Mouse (Mus musculus) kidney, embryonic 16.5 days (tissue): ENCODE measurements around the gene Haus3. TPM values are rescaled to one million over a fixed set of nuclear protein-coding genes. Genes with fewer than 3 reads are reported as not detected.

Experiments used
- ATAC-seq: fragments of 200-750 bp; cut with Nextera tagmentation; 2 replicates; pipeline ENCODE4 v1.8.0; 2017; ENCODE audit warnings: moderate TSS enrichment; ENCODE audit not compliant: low FRiP score, low TSS enrichment
- H3K27ac ChIP-seq: fragments of 300-500 bp; sonication (generic); 2 replicates; pipeline ENCODE4 v1.5.1; 2014; ENCODE audit warnings: low read length
- H3K27me3 ChIP-seq: fragments of 300-500 bp; sonication (generic); 2 replicates; pipeline ENCODE4 v1.6.1; 2014; ENCODE audit warnings: low read length, control low read depth, mixed read lengths; ENCODE audit not compliant: insufficient read depth
- H3K36me3 ChIP-seq: fragments of 300-500 bp; sonication (generic); 2 replicates; pipeline ENCODE4 v1.6.1; 2014; ENCODE audit warnings: low read length, control low read depth, mixed read lengths; ENCODE audit not compliant: insufficient read depth
- H3K4me1 ChIP-seq: fragments of 300-500 bp; sonication (generic); 2 replicates; pipeline ENCODE4 v1.6.1; 2014; ENCODE audit warnings: low read length, control low read depth, mixed read lengths; ENCODE audit not compliant: insufficient read depth
- H3K4me2 ChIP-seq: fragments of 300-500 bp; sonication (generic); replicated peaks from 2 replicates; pipeline ENCODE4 v1.6.1; 2014; ENCODE audit warnings: low read depth, low read length
- H3K4me3 ChIP-seq: fragments of 300-500 bp; sonication (generic); 2 replicates; pipeline ENCODE4 v1.5.1; 2014; ENCODE audit warnings: mild to moderate bottlenecking, low read length
- H3K9ac ChIP-seq: fragments of 300-500 bp; sonication (generic); replicated peaks from 2 replicates; pipeline ENCODE4 v1.6.1; 2014; ENCODE audit warnings: low read length
- H3K9me3 ChIP-seq: fragments of 300-500 bp; sonication (generic); 2 replicates; pipeline ENCODE4 v1.6.1; 2016; ENCODE audit warnings: low read length, control low read depth
- WGBS: fragments of 180-500 bp; shearing (Covaris S2); extraction: QIAGEN DNeasy Blood & Tissue Kit; methylation state at CpG from one replicate; pipeline ENCODE4 v1.1.7; 2014; 5-methylcytosine and 5-hydroxymethylcytosine counted together
- polyA plus RNA-seq: library from polyadenylated mRNA; unstranded; fragments of >200 nt; fragmentation: Nextera tagmentation; extraction: Ambion mirVana; gene quantifications from 2 replicates; pipeline ENCODE4 v1.2.1, GENCODE M21; 2015

The Haus3 gene
- polyA plus RNA-seq = 33.7 and 36.0 TPM in 2 replicates

DNA sequence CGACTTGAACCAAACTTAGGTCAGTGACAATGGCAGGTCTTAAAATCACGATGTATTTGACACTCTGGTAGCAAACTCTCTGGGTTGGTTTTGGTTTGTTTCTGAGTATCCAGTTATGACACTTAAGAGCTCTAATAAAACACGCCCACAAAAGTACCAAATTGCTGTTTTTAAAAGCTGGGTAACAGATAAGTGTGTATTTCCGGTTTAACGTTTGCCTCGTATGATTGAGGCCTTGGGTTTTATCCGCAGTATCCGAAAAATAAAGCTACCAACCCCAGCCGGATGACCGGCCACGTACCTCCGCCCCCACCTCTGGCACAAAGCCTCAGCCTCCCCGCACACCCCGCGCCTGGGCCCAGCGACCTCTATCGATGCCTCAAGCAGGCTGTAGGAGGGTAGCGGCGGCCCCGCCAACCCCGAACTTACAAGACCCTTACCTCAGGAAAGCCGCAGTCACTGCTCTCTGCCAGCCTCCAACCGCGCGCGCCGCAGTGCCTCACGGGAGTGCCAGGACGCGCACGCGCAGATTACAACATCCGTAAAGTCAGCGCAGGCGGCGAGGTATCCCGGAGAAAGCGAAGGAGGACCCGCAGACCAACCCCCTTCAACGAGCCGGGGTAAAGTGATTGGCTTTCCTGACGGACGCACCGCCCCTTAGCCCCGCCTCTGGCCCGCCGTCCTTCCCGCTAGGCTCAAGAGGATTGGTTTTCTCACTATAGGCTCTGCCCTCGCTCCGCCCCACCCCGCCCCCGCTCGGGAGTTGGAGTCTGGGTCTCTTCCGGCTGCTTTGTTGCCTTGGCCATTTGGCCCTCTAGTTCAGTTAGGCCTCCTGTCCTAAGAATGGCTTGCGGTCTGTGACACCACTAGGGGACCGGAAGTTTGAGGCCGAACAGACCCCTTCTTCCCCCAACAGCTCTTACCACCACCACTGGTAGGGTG, at the start of gene Haus3, which contains the start of gene Poln:
TSS of gene Haus3 (minus strand) at position 578 of the 942 bp plus-strand sequence.
TSS of gene Poln (minus strand) at position 499 of the 942 bp plus-strand sequence.
- Histone ChIP-seq H3K4me3 (peak within 1 kb of the TSS; percentile 90), H3K9me3 (no peaks in the 10 kb centered on the region), H3K36me3 (peaks cover 9% of the 10 kb centered on the region), H3K27ac (peak within 1 kb of the TSS; percentile 98), H3K4me2 (peak within 1 kb of the TSS; percentile 70), H3K27me3 (no peaks in the 10 kb centered on the region), H3K9ac (peak within 1 kb of the TSS; percentile 92), H3K4me1 (peaks cover 29% of the 10 kb centered on the region)
- WGBS = under 1% methylated on average over 57 of the region's 57 CpGs
- peak; percentile 100 for ATAC-seq

DNA sequence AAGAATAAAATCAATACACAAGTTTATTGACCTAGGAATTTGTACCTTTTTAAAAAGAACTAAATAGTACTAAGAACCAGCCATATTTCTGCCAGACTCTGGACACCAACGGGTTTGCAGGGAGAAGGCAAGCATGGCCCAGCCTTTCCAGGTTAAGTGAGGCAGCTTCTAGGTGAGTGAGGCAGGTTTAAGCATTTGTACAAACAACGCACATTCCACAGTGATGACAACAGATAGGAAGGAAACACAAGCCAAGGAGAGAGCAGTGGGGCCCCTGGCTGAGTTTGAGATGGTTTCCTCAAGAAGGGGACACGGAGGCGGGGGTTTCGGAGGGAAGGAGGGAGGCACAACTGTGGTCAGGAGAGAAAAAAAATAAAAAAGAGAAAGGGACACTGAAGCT, 49.3 kb upstream of the Haus3 start:
- no peak for ATAC-seq
- Histone ChIP-seq H3K36me3 (no peaks in the 10 kb centered on the region), H3K9ac (no peak overlapping the region), H3K27ac (no peak overlapping the region), H3K27me3 (no peaks in the 10 kb centered on the region), H3K9me3 (no peaks in the 10 kb centered on the region), H3K4me2 (no peak overlapping the region), H3K4me3 (no peak overlapping the region), H3K4me1 (peaks cover 1% of the 10 kb centered on the region; the same call in 1 of the 2 replicates)
- WGBS = 62% methylated on average over 5 of the region's 5 CpGs

DNA sequence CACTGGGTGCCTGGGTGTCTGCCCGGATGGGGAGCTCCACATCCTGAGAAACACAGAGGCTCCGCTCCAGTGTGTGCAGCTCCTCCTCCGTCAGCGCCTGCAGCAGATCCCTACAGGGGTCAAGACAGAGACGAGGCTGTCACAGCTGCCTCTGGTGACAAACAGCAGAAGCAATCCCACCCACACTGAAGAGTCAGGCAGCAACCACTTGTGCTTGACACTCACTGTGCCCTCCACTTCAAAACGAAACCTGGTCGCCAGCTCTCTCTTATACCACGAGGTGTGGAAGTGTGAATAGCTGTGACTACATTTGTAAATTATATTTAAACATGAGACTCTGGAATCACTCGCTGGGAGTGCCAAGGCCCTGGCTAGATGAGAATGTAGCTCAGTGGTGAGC, 48.4 kb upstream of the Haus3 start:
- peaks cover 4% of the 10 kb centered on the region; the same call in 1 of the 2 replicates for H3K4me1 ChIP-seq
- H3K9ac ChIP-seq = no peak overlapping the region
- H3K27ac ChIP-seq = no peak overlapping the region
- H3K9me3 ChIP-seq = no peaks in the 10 kb centered on the region
- H3K27me3 ChIP-seq = no peaks in the 10 kb centered on the region
- ATAC-seq = no peak
- 67% methylated on average over 9 of the region's 9 CpGs for WGBS
- H3K36me3 ChIP-seq = no peaks in the 10 kb centered on the region
- no peak overlapping the region for H3K4me2 ChIP-seq
- H3K4me3 ChIP-seq = no peak overlapping the region

DNA sequence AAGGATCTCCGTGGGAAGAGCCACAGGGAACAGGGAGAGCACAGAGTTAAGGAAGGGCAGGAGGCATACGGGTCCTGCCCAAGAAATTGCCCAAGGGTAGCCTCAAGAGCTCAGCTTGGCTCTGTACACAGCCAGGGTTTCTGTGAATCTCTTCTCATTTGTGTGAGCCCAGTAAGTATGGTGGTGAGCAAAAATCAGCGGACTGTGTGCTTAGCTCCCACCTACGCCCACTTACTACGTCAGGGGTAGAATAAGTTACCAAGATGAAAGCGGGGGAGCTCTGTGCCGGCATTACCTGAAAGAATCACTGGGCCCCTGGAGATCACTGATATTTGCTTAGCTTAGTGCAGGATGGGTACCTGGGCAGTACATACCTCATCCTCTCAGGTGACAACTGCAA, 46.7 kb upstream of the Haus3 start:
- no peaks in the 10 kb centered on the region for H3K36me3 ChIP-seq
- ATAC-seq = no peak

DNA sequence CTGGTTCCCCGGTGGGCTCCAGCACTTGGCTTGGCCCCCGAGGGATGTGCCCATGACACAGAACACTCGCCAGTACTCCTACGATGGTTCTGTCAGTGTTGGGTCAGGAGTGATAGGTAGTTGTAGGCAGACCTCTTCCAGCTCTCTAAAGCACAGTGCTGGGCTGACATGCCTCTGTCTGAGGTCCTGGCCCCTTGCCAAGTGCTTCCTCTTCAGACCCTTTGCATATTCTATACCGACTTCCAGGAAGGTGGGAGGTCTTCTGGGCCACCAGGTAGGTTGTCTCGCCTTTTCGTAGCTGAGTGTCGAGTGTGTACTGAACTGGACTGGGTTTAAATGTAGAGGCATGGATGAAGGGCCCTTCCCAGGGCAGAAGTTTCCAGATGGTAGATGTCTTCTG, 44.3 kb upstream of the Haus3 start:
- no peak overlapping the region for H3K4me2 ChIP-seq
- H3K9me3 ChIP-seq = no peaks in the 10 kb centered on the region
- H3K4me3 ChIP-seq = no peak overlapping the region
- H3K4me1 ChIP-seq = peaks cover 4% of the 10 kb centered on the region; the same call in 1 of the 2 replicates
- no peak overlapping the region for H3K9ac ChIP-seq
- 70% methylated on average over 8 of the region's 8 CpGs for whole genome bisulfite sequencing
- ATAC-seq = no peak
- H3K36me3 ChIP-seq = no peaks in the 10 kb centered on the region
- no peak overlapping the region for H3K27ac ChIP-seq
- H3K27me3 ChIP-seq = no peaks in the 10 kb centered on the region

More for the DNA sequence above, 46.7 kb upstream of the Haus3 start:
- Histone ChIP-seq H3K4me3 (no peak overlapping the region), H3K27me3 (no peaks in the 10 kb centered on the region), H3K4me2 (no peak overlapping the region), H3K27ac (no peak overlapping the region), H3K9ac (no peak overlapping the region), H3K4me1 (peaks cover 4% of the 10 kb centered on the region; the same call in 1 of the 2 replicates), H3K9me3 (no peaks in the 10 kb centered on the region)
- 75% methylated on average over 7 of the region's 7 CpGs for WGBS

DNA sequence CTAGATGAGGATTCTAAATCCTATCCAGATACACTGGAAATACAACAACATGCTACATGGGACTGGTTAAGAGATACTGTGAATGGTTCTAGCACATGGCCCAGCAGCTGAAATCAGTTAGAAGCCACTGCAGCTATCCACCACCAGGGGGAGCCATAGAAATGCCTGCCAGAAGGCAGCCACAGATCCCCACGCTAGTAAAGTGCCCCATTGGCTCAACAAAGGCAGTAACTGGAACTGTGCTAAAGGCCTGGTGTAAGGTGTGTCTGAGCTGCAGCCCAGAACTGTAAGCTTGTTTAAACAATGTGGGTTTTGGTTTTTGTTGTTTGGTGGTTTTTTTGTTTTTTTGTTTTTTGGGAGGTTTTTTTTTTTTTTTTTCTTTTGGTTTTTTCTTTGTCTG, 41.0 kb upstream of the Haus3 start:
- ATAC-seq = peak; percentile 87
- Histone ChIP-seq H3K9ac (no peak overlapping the region), H3K27ac (no peak overlapping the region), H3K27me3 (no peaks in the 10 kb centered on the region), H3K4me3 (no peak overlapping the region), H3K9me3 (no peaks in the 10 kb centered on the region), H3K4me2 (no peak overlapping the region), H3K36me3 (no peaks in the 10 kb centered on the region), H3K4me1 (peaks cover 4% of the 10 kb centered on the region; the same call in 1 of the 2 replicates)
- 0% methylated on average over 1 of the region's 1 CpGs for WGBS

DNA sequence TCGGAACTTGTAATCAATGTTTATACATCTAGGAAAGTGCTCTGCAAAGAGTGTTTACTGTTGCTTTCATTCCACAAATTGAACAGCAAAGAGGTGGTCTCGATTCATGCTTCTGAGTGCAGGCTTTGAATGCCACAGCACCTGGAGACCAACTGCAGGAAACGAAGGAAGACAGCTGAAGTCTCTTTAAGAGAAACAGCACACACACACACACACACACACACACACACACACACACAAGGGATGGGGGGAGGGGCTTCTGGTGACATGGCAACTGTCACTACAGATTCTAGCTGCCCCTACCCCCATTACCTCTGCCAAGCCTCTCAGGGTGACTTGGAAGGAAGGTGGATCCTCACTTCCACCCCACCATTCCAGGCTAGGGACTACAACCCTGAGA, 38.2 kb upstream of the Haus3 start:
- Histone ChIP-seq H3K27me3 (no peaks in the 10 kb centered on the region), H3K9me3 (no peaks in the 10 kb centered on the region), H3K4me2 (no peak overlapping the region), H3K4me1 (no peaks in the 10 kb centered on the region), H3K9ac (no peak overlapping the region), H3K4me3 (no peak overlapping the region), H3K27ac (no peak overlapping the region), H3K36me3 (no peaks in the 10 kb centered on the region)
- WGBS = 53% methylated on average over 3 of the region's 3 CpGs
- ATAC-seq = no peak

DNA sequence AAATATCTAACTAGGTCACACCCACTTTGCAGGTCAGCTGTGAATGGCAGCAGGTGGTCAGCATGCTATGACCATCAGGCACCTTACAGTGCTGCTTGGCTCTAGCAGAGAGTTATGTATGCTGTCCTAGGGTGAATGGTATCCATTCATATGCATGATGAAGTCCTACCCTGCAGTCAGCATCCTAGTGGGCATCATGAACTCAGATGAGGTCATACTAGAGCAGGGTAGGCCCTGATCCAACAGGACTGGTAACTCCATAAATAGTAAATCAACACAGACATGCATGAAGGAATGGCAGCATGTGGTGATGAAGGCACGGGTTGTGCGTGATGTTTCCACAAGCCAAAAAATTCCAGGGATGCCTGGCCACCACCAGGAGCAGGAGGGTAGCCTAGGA, 36.5 kb upstream of the Haus3 start:
- Histone ChIP-seq H3K4me3 (no peak overlapping the region), H3K4me1 (no peaks in the 10 kb centered on the region), H3K36me3 (no peaks in the 10 kb centered on the region), H3K9me3 (no peaks in the 10 kb centered on the region), H3K27me3 (no peaks in the 10 kb centered on the region), H3K4me2 (no peak overlapping the region), H3K27ac (no peak overlapping the region), H3K9ac (no peak overlapping the region)
- 79% methylated on average over 2 of the region's 2 CpGs for WGBS
- no peak for ATAC-seq

DNA sequence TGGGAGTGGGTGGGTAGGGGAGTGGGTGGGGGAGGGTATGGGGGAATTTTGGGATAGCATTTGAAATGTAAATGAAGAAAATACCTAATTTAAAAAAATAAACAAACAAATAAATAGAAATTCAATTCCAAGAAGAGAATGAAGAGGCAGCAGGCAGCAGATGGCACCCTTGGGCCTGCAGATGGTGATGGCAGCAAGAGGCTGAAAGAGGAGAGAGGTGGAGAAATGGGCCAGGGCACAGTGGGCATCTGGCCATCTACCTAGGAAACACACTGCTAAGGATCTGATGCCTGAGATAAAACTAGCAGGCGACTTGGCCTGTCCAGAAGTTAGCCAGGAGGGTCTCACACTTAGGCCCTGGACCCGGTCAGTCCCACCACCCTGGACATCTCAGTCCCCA, 35.6 kb upstream of the Haus3 start:
- H3K9me3 ChIP-seq = no peaks in the 10 kb centered on the region
- no peak overlapping the region for H3K9ac ChIP-seq
- H3K27me3 ChIP-seq = no peaks in the 10 kb centered on the region
- WGBS = 93% methylated on average over 2 of the region's 2 CpGs
- H3K4me2 ChIP-seq = no peak overlapping the region
- no peak overlapping the region for H3K4me3 ChIP-seq
- H3K27ac ChIP-seq = no peak overlapping the region
- no peak for ATAC-seq
- no peaks in the 10 kb centered on the region for H3K4me1 ChIP-seq
- no peaks in the 10 kb centered on the region for H3K36me3 ChIP-seq

DNA sequence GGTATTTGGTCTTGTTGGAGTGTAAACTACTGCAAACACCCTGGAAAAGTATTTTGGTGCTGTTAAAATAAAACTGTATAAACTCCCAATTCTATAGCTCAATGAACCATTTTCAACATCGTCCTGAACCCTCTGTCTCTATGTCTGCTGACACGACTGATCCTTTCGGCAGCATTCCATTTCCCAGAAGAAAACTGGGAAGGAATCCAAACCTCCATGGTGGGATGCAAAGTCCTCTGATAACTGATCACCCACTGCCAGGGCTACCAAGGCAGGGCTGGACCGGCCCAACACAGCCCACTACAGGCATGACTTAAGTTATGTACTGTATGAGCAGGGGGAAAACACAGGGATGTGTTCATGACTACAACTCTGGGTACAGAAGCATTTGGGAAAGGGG, 32.7 kb upstream of the Haus3 start:
- no peaks in the 10 kb centered on the region for H3K27me3 ChIP-seq
- no peak overlapping the region for H3K9ac ChIP-seq
- H3K36me3 ChIP-seq = no peaks in the 10 kb centered on the region
- no peak overlapping the region for H3K27ac ChIP-seq
- no peaks in the 10 kb centered on the region for H3K4me1 ChIP-seq
- H3K9me3 ChIP-seq = no peaks in the 10 kb centered on the region
- WGBS = 81% methylated on average over 4 of the region's 4 CpGs
- H3K4me2 ChIP-seq = no peak overlapping the region
- no peak for ATAC-seq
- H3K4me3 ChIP-seq = no peak overlapping the region
